Mouse (Mus musculus) spleen, postnatal 10 days (tissue): ENCODE data around the gene Zfp280b.
"Not testable (repeated sequence)": the region's sequence is repeated elsewhere in the genome, so short reads cannot be mapped to it uniquely, and the experiment has no call there.

Experiments
- DNase-seq, 2 experiments: peaks; one replicate each; pipeline ENCODE4 v3.0.0; 2021 to 2022; ENCODE audit warnings: low spot score in 2 of 2

The Zfp280b gene

GRCm38 (mm10) chr10:76030496-76030895 is 2.0 kb upstream of the Zfp280b start:
- peak in 1 of 2 experiments; percentile 26 for DNase-seq

GRCm38 (mm10) chr10:76031511-76032401 is 694 bp upstream of the Zfp280b start:
- peak in 1 of 2 experiments; percentile 18 for DNase-seq

- no peak for DNase-seq
Observed at GRCm38 (mm10) chr10:76033119-76033455, 637 bp downstream of the Zfp280b start.

- no peak for DNase-seq
Observed at GRCm38 (mm10) chr10:76034001-76034600, 1.7 kb downstream of the Zfp280b start.

GRCm38 (mm10) chr10:76035277-76035676 is 2.8 kb downstream of the Zfp280b start:
- DNase-seq: no peak

- DNase-seq: no peak
Observed at GRCm38 (mm10) chr10:76036962-76037361, 4.5 kb downstream of the Zfp280b start.

GRCm38 (mm10) chr10:76045343-76045742 is 12.9 kb downstream of the Zfp280b start:
- no peak for DNase-seq

GRCm38 (mm10) chr10:76046754-76047153 is 14.3 kb downstream of the Zfp280b start:
- no peak for DNase-seq

GRCm38 (mm10) chr10:76047182-76047869 is 14.9 kb downstream of the Zfp280b start:
- no peak for DNase-seq

GRCm38 (mm10) chr10:76048967-76049366 is 16.5 kb downstream of the Zfp280b start:
- DNase-seq: no peak

GRCm38 (mm10) chr10:76051860-76052259 is 19.4 kb downstream of the Zfp280b start:
- no peak for DNase-seq

GRCm38 (mm10) chr10:76062439-76062838 is 30.0 kb downstream of the Zfp280b start:
- DNase-seq: no peak

- no peak for DNase-seq
Observed at GRCm38 (mm10) chr10:76067674-76068613, 35.5 kb downstream of the Zfp280b start.

GRCm38 (mm10) chr10:76072080-76072479 is 39.6 kb downstream of the Zfp280b start:
- DNase-seq: not testable (repeated sequence)

GRCm38 (mm10) chr10:76077008-76077407 is 44.6 kb downstream of the Zfp280b start:
- not testable (repeated sequence) for DNase-seq
